Mouse (Mus musculus): ENCODE data around the gene Rap1a. TPM values are rescaled to one million over a fixed set of nuclear protein-coding genes. Genes with fewer than 3 reads are reported as not detected.

The Rap1a gene
- 79.2 and 88.2 TPM in 2 replicates for polyA plus RNA-seq (2016; fragmentation: Nextera tagmentation; extraction: Ambion mirVana)

DNA sequence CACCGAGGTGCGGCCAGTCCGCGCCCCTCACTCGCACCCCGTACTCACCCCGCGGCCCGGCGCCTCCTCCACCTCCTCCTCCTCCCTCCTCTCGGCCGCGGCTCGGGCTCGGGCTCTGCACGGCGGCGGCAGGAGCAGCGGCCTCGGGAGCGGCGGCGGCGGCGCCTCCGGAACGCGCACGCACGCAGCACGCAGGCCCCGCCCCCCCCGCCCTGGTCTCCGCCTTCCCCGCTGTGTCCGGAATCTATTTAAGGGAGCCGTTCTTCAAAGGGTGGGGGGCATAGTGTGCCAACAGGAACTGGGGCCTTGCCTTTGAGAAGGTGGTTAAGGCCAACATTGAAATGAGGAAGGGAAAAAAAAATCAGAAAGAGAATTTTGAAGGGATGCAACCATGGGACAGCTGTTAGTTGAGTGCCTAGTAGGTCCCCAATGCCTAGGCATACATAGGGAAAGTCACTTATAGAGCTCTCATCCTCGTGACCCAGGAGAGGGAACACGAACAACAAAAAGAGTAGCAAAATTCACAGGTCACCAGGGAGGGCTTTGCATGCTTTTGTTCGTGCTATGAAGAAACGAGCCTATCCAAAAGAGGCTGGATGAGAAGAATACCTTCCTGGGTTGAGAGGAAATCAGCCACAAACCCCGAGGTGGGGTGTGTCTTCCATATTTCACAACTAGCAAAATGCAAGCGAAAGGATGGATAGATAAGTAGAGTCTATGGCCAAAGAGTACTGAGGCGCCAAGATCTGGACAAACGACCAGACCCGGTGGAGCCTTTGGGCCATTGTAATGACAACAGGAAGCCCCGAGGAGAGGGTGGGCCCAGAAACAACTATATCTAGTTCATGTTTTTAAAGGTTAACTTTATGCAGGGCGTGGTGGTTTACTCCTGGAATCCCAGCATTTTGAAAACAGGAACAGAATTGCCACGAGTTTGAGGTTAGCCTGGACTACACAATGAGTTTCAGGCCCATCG, at the start of gene Rap1a:
Gene Rap1a, minus strand, starts transcription at position 146 of the 976 bp plus-strand sequence.
- Histone ChIP-seq H3K4me3 (peak within 1 kb of the TSS; percentile 88), H3K36me3 (no peaks in the 10 kb centered on the region), H3K27ac (peak within 1 kb of the TSS; percentile 87), H3K4me2 (replicated peaks) (peak within 1 kb of the TSS; percentile 64), H3K27me3 (no peaks in the 10 kb centered on the region), H3K4me1 (peaks cover 18% of the 10 kb centered on the region), H3K9ac (peak within 1 kb of the TSS; percentile 88), H3K9me3 (replicated peaks) (no peaks in the 10 kb centered on the region)
- 26% methylated on average over 36 of the region's 50 CpGs for WGBS
- peak; percentile 95 for ATAC-seq (ENCODE audit: low FRiP score)

DNA sequence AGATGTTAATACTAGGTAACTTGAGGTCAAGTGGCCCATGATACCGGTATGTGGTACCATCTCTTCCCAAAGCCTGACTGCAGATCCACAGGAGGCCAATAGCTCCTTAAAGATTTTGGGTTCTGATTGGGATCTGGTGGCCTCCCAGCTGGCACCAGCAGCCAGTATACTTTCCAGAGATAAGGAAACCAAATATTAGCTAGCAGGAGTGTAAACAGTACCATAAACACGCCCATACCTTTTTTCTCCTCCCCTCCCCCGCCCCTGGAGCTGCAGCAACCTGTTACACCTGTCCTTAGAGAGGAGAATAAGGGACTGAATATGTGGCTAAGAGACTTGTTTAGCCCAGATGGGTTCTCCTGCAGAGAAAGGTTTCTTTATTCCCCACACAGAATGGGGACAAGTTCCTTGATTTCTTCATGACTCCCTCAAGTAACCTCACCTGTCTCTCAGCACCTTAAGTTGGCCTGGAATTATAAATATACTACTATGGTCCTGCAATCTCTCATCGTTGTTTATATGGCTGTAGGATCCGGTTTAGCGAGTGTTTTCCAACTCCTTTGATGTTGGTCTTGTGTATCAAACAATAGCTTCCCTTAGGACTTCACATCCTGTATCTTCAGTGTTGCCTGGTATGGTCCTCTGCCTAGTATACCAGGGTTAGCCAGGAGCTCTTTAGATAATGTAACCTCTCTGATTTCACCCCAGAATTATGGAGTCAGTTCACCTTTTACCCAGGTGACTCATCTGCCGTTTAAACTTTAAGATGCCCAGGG, 45.3 kb upstream of the Rap1a start:
- no peaks in the 10 kb centered on the region for H3K36me3 ChIP-seq

DNA sequence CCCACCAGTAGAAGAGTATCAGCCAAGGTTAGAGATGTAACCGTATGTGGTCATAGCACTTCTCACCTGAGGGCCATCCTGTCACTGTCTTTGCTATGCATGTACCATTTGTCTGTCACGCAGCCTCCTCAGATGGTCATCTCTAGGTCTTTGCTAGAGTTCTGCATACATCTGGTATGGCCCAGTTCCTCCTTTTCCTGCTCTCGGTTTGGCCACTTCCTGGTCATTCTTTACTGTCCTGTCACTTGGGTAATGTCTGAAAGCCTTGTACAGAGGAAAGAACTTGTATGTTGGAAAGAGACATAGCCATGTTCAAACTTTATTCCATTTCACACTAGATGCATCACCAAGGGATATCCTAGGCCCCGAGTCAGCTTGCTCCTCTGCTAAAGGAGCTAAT, 38.7 kb upstream of the Rap1a start:
- no peak overlapping the region for H3K4me2 ChIP-seq (replicated peaks)

More for the DNA sequence above, 45.3 kb upstream of the Rap1a start:
- WGBS = 76% methylated on average over 7 of the region's 7 CpGs
- Histone ChIP-seq H3K4me2 (replicated peaks) (no peak overlapping the region), H3K4me1 (no peaks in the 10 kb centered on the region), H3K4me3 (no peak overlapping the region), H3K9ac (no peak overlapping the region), H3K27me3 (no peaks in the 10 kb centered on the region), H3K9me3 (replicated peaks) (no peaks in the 10 kb centered on the region), H3K27ac (no peak overlapping the region)
- no peak for ATAC-seq (ENCODE audit: low FRiP score)

GRCm38 (mm10) chr3:105838655-105839054, 37.5 kb upstream of the Rap1a start:
- Histone ChIP-seq H3K4me3 (no peak overlapping the region), H3K27ac (no peak overlapping the region), H3K9me3 (replicated peaks) (no peaks in the 10 kb centered on the region), H3K36me3 (no peaks in the 10 kb centered on the region), H3K4me2 (replicated peaks) (no peak overlapping the region), H3K9ac (no peak overlapping the region), H3K27me3 (no peaks in the 10 kb centered on the region), H3K4me1 (no peaks in the 10 kb centered on the region)
- no peak for ATAC-seq (ENCODE audit: low FRiP score)
- WGBS = 76% methylated on average over 3 of the region's 3 CpGs

More for the DNA sequence above, 38.7 kb upstream of the Rap1a start:
- Histone ChIP-seq H3K9ac (no peak overlapping the region), H3K27ac (no peak overlapping the region), H3K4me1 (no peaks in the 10 kb centered on the region), H3K27me3 (no peaks in the 10 kb centered on the region), H3K4me3 (no peak overlapping the region), H3K36me3 (no peaks in the 10 kb centered on the region), H3K9me3 (replicated peaks) (no peaks in the 10 kb centered on the region)
- WGBS = 87% methylated on average over 4 of the region's 4 CpGs
- ATAC-seq (ENCODE audit: low FRiP score) = no peak

DNA sequence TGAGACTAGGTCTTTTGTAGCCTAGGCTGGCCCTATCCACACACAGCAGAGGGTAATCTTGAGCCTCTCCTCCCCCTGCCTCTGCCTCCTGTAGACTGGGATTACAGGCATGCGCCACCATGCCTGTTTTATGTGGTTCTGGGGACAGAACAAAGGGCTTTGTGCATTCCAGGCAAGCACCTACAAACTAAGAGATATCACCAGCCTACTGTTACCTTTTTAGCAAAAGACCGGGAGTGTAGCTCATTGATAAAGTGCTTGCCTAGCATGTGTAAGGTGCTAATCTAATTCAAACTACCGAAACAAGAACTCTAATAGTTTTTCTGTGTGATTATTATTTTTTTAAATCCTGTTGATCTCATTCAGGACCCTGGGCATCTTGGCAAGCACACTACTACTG, 35.7 kb upstream of the Rap1a start:
- Histone ChIP-seq H3K4me1 (no peaks in the 10 kb centered on the region), H3K4me2 (replicated peaks) (no peak overlapping the region), H3K9me3 (replicated peaks) (no peaks in the 10 kb centered on the region), H3K4me3 (no peak overlapping the region), H3K36me3 (no peaks in the 10 kb centered on the region), H3K9ac (no peak overlapping the region), H3K27me3 (no peaks in the 10 kb centered on the region), H3K27ac (no peak overlapping the region)
- no peak for ATAC-seq (ENCODE audit: low FRiP score)
- WGBS = 89% methylated on average over 3 of the region's 3 CpGs

GRCm38 (mm10) chr3:105835875-105836274, 34.7 kb upstream of the Rap1a start:
- Histone ChIP-seq H3K27ac (no peak overlapping the region), H3K4me3 (no peak overlapping the region), H3K27me3 (no peaks in the 10 kb centered on the region), H3K9me3 (replicated peaks) (no peaks in the 10 kb centered on the region), H3K4me2 (replicated peaks) (no peak overlapping the region), H3K36me3 (no peaks in the 10 kb centered on the region), H3K4me1 (no peaks in the 10 kb centered on the region), H3K9ac (no peak overlapping the region)
- 78% methylated on average over 3 of the region's 3 CpGs for WGBS
- ATAC-seq (ENCODE audit: low FRiP score) = no peak

DNA sequence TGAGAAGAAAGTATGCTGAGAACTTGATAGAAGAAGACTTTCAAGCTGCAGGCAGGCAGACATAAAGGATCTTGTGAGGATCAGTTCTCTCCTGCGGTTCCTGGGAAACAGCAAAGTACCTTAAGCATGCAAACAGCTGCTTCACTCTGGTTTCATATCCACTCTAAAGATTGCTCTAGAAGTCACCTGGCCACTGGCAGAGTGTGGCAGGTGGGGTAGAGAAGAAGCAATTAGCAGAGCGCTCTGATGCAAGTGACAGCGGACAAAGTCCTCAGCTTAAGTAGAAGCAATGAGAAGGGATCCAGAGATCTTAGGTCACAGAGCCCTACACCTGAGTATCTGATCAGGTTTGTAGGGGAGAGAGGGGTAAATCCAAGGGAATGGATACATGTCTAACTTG, 30.4 kb upstream of the Rap1a start:
- ATAC-seq (ENCODE audit: low FRiP score) = no peak
- Histone ChIP-seq H3K27me3 (no peaks in the 10 kb centered on the region), H3K9ac (no peak overlapping the region), H3K4me2 (replicated peaks) (no peak overlapping the region), H3K4me1 (no peaks in the 10 kb centered on the region), H3K27ac (no peak overlapping the region), H3K4me3 (no peak overlapping the region), H3K36me3 (no peaks in the 10 kb centered on the region), H3K9me3 (replicated peaks) (no peaks in the 10 kb centered on the region)
- 97% methylated on average over 3 of the region's 3 CpGs for WGBS

DNA sequence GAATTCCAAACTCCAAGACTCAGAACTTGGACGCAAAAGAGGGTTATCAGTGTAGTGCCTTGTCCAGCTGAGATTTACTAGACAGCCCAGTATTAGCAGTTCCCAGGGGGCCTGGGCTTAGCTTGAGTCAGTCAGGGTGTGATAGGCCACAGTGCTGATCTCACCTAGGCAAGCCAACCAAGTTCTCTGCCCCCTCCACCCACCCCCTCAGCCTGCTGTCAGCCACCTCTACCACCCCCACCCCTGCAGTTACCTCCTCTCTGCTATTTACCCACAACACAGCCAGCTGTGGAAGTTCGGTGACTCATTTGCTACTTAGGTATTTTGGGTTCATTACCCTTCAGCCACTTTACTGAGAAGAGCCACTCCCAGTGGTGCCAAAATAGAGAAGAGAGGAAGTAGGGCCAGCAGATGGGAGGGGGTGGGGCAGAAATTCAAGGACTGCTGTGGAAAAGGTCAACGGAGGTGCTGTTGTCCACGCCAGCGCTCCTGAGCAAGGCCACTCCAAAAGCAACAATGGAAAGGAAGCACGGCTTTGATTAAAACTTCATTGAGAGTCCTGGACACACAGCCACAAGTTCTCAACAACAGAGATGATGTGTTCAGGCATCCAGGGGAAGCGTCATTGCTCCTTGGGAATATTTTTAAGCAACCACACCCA, 24.5 kb upstream of the Rap1a start:
- Histone ChIP-seq H3K27ac (no peak overlapping the region), H3K9me3 (replicated peaks) (no peaks in the 10 kb centered on the region), H3K36me3 (no peaks in the 10 kb centered on the region), H3K4me2 (replicated peaks) (no peak overlapping the region), H3K4me1 (no peaks in the 10 kb centered on the region), H3K9ac (no peak overlapping the region), H3K4me3 (no peak overlapping the region), H3K27me3 (no peaks in the 10 kb centered on the region)
- ATAC-seq (ENCODE audit: low FRiP score) = no peak
- 65% methylated on average over 7 of the region's 7 CpGs for WGBS

DNA sequence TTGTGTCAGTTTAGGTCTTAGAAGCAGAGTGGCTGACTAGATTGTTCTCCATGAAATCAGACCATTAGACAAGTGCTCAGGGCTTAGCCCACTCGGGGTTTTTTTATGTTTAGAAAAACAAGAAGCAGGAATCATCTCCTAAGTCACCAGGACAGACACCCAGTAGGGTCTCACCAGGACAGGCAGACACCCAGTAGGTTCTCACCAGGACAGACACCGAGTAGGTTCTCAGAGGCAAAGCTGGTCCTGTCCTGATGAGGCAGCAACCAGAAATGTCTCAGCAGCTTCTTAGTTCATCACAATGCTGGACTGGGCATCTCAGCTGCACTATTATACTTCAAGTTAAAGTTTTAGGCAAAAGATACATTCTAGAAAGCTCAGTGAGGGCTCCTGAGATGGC, 23.6 kb upstream of the Rap1a start:
- Histone ChIP-seq H3K27ac (no peak overlapping the region), H3K4me3 (no peak overlapping the region), H3K4me1 (no peaks in the 10 kb centered on the region), H3K4me2 (replicated peaks) (no peak overlapping the region), H3K9ac (no peak overlapping the region), H3K27me3 (no peaks in the 10 kb centered on the region), H3K9me3 (replicated peaks) (no peaks in the 10 kb centered on the region), H3K36me3 (no peaks in the 10 kb centered on the region)
- ATAC-seq (ENCODE audit: low FRiP score) = no peak
- WGBS = 46% methylated on average over 2 of the region's 2 CpGs

GRCm38 (mm10) chr3:105824103-105824502, 23.0 kb upstream of the Rap1a start:
- H3K4me1 ChIP-seq = no peaks in the 10 kb centered on the region
- no peak overlapping the region for H3K9ac ChIP-seq
- no peak overlapping the region for H3K27ac ChIP-seq
- no peaks in the 10 kb centered on the region for H3K27me3 ChIP-seq
- no peaks in the 10 kb centered on the region for H3K36me3 ChIP-seq
- no peak for ATAC-seq (ENCODE audit: low FRiP score)
- no peak overlapping the region for H3K4me2 ChIP-seq (replicated peaks)
- H3K9me3 ChIP-seq (replicated peaks) = no peaks in the 10 kb centered on the region
- H3K4me3 ChIP-seq = no peak overlapping the region
- 44% methylated on average over 5 of the region's 5 CpGs for WGBS

DNA sequence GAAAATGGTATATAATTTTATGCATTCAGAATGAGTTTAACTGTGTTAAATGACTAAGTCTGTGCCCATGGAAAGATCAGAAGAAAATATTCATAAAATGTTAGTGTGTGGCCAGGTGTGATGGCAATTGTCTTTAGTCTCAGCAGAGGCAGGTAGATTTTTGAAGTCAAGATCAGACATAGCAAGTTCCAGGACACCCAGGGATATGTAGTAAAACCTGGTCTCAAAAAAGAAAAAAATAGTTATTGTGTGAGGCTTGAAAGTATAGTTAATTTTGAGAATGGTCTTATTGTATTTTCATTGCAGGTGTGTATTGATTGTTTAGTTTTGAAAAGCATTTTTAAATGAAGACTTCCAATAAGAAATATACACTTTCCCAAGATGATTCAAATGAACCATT, 22.5 kb upstream of the Rap1a start:
- no peaks in the 10 kb centered on the region for H3K36me3 ChIP-seq
- H3K4me2 ChIP-seq (replicated peaks) = no peak overlapping the region
- ATAC-seq (ENCODE audit: low FRiP score) = no peak
- H3K4me1 ChIP-seq = no peaks in the 10 kb centered on the region
- no peaks in the 10 kb centered on the region for H3K9me3 ChIP-seq (replicated peaks)
- no peak overlapping the region for H3K27ac ChIP-seq
- H3K9ac ChIP-seq = no peak overlapping the region
- H3K4me3 ChIP-seq = no peak overlapping the region
- no peaks in the 10 kb centered on the region for H3K27me3 ChIP-seq

GRCm38 (mm10) chr3:105821504-105821903, 20.4 kb upstream of the Rap1a start:
- no peak for ATAC-seq (ENCODE audit: low FRiP score)
- no peaks in the 10 kb centered on the region for H3K9me3 ChIP-seq (replicated peaks)

More at GRCm38 (mm10) chr3:105821504-105821903, 20.4 kb upstream of the Rap1a start:
- no peaks in the 10 kb centered on the region for H3K4me1 ChIP-seq
- H3K36me3 ChIP-seq = no peaks in the 10 kb centered on the region
- WGBS = 89% methylated on average over 3 of the region's 3 CpGs
- no peaks in the 10 kb centered on the region for H3K27me3 ChIP-seq
- H3K9ac ChIP-seq = no peak overlapping the region
- no peak overlapping the region for H3K4me2 ChIP-seq (replicated peaks)
- H3K27ac ChIP-seq = no peak overlapping the region
- no peak overlapping the region for H3K4me3 ChIP-seq

Measured in hindbrain, embryonic 12.5 days (tissue).